Mouse (Mus musculus) frontal cortex, adult 2 months (tissue): ENCODE measurements at regions not wholly inside any gene's neighbourhood (a gene's known extent, or its start where the extent isn't known, plus 50 kb on each side); places are given as distances from the start of the nearest gene placed in this dataset.
A peak's percentile ranks its signal among the peaks of the same experiment; 100 is the strongest.
"Not testable (repeated sequence)": the region's sequence is repeated elsewhere in the genome, so short reads cannot be mapped to it uniquely, and the experiment has no call there.

Experiments
- DNase-seq, 2 experiments: peaks; one replicate each; pipeline ENCODE4 v3.0.0; 2022; ENCODE audit warnings: low spot score in 1 of 2; ENCODE audit errors: extremely low spot score in 1 of 2

DNA sequence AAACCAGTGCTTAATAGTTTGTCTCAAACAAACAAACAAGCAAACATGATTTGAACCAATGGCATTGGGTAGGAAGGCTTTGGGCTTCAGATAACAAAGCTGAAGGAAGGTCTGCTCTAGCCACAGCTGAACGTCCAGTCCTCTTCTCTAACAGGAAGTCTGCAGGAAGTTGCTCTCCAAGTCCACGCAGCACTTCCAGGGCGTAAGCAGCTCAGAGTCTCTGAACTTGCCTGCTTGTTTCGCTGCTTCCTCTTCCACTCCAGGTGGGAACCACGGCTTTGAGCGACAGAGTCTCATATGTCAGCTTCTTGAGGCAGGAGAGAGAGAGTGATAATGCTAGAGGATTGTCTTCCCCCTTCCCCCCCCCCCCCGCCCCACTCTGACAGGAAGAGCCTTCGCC is 123.6 kb downstream of the Tnfrsf21 start:
- DNase-seq = no peak

DNA sequence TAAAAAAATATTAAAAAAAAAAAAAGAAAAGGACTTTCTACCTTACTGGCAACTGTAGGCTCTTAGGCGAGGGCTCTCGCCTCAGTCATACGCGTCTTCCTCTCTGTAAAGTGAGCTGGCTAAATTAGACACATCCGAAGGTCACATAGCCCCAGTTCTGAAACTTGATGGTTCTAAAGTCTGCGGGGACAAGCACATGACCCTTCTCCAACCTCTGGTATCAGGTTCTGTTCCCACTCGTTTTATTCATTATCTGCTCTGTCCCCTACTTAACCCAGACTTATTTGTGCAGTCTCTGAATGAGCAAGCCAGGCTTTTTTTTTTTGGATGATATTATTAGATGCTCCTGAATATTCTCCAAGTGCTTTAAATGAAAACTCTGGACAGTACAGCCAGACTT is 125.4 kb downstream of the Tnfrsf21 start:
- no peak for DNase-seq

DNA sequence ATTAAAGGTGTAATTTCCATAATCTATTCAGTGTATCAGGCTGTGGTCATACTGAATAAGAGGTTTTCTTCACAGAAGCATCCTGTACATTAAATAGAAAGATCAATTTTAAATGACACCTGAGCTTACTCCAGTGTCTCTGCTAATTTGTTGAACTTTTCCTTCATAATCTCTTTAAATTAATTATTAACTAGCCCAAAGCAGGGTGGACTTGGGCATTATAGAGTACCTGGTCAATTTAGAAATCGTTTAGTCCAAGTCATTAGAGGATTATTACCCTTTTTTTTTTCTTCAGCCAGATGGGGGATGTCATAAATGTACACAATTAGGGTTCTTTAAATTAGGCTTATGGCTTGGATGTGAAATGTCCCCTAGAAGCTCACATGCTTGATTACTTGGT is 124.4 kb upstream of the Adgrf1 start:
- DNase-seq = no peak

DNA sequence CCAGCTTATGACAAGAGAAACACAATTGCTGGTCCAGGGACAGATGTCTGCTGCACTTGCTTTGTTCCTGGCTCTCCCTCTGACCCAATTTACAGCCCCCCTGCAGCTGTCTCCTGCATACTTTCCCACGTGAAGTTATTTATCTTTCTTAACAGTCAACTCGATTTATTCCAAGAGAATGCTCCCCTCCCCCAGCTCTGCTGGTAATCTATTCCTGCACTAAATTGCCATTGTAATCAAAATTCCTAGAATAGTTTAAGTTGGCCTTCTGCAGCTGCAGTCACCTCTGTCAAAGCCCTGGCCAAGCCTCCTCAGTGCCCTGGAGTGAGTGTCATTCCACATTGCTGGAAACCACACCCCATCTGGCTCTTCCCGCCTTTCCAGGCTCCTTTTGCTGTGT is 122.2 kb upstream of the Adgrf1 start:
- DNase-seq = no peak

DNA sequence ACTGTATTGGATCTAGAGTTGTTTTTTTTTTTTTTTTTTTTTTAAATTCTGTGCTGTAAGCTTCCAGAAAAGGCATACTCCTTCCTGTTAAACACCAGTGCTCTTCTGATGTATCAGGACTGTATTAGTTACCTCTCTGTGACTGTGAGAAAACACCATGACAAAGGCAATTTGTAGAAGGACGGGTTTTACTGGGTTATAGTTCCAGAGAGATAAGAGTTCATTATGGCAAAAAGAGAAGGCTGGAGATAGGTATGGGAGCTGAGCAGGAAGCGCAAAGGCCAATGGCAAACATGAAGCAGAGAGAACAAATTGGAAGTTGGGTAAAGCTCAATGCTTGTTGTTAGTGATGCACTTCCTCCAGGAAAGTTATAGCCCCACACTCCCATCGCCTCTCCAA is 117.5 kb upstream of the Adgrf1 start:
- DNase-seq = no peak

DNA sequence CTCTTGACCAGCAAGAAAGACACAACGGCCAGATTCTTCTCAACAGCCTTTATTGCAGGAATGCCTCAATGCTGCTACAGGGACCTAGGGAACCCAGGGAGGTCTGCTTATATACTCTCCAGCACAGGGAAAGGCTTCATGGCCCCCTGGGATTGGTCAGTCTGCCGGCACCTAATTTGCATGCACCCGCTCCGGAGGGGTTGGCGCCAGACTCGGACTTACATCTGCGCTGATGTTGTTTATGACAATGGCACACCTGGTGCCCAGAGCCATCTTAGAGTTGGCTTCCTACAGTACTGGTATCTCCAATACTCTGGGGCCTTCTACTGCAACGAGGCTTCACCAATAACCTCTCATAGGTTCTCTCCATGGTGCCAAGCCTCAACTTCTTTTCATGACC is 114.9 kb upstream of the Adgrf1 start:
- not testable (repeated sequence) for DNase-seq

DNA sequence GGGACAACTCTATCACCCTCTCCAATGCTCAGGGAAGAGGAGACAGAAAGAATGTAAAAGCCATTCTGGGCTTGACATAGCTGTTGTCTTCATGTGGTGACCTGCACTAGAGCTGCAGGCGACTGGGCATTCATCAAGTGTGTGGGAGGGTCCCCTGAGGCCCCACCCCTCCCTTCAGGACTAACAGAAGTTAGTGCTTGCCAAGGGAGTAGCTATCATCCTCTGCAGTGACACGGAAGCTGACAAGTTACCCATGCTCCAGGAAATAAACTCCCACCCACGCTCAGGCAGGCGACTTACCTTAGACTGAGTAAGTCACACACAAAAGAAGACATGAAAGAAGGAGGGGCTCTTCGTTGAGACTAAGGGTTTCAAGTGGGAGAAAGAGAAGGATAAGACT is 114.0 kb upstream of the Adgrf1 start:
- no peak for DNase-seq

DNA sequence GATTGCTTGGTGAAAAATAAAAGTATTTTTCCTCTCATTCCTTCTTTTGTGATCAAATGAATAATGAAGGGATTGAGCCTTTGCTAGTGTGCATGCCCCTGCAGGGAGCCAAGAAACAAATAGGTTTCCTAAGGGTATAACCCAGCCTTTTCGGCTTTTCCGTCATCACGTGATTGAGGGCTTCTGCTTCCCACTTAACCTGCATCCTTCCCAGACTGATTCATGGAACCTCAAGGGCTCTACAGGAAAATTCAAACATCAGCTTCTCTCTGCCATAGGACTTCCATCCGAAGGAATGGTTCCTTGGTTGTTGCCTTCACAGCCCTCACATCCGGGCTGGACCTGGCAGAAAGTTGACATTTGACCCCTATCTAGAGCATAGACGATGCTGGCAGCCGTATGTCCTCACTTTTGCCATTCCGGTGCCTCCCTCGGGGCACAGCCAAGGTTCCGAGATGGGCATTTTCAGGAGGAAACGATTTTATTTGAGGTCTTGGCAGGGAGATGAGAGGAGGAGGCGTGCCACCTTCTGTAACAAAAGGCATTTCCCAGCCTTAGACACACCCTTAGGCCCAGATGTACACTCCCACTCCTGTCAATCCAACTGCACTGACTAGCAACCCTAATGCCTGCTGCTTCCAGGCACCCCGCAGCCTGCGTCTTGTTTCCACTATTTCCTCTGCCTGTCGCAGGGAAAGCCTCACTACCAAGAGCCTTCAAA is 112.2 kb upstream of the Adgrf1 start:
- DNase-seq = peak; percentile 20 to 65

DNA sequence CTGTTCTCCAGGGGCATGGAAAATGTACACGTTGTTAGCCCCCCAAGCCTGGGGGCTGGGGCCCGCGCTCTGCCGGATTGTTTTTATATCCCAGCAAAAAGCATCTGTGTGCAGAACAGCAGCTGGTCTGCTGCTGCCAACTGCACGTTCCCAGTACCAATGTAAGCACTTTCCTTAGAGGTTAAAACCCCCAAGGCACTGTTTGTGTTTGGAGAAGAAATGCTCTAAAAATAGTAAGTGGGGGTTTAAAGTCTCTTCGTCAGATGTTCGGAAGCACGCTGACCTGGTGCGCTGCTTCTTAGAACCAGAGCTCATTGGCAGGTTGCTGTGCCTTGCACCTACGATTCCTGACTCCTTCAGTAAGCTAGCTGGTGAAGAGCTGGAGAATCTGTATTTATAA is 111.4 kb upstream of the Adgrf1 start:
- DNase-seq = no peak

DNA sequence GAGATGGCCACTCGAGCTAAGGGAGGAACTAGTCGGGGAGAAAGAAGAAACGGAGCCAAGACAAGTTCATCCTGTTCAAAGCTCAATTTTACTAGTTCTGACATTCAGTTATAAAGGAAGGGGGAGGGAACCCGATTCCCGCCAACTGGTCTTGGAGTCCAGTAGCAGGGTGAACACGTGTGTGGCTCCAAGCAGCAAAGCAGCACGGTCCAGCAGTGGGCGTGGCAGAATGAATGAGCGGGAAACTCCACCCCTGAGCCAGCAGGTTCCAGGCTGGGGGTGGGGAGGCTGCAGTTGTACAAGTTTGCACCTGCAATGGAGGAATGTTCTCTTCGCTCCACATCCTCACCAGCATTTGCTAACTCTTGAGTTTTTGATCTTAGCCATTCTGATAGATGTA is 108.8 kb upstream of the Adgrf1 start:
- not testable (repeated sequence) for DNase-seq

DNA sequence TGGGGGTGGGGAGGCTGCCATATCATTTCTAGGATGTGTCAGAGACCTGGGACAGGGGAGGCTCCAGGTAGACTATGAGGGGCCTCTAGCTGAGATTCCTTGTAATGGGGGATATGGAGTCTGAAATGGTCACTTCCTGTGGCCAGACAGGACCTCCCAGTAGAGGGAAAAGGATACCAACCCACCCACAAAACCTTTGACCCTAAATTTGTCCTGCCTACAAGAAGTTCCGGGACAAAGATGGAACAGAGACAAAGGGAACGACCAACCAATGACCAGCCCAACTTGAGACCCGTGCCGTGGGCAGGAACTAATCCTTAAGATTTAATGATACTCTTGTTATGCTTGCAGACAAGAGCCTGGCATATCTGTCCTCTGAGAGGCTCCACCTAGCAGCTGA is 107.0 kb upstream of the Adgrf1 start:
- DNase-seq = no peak

DNA sequence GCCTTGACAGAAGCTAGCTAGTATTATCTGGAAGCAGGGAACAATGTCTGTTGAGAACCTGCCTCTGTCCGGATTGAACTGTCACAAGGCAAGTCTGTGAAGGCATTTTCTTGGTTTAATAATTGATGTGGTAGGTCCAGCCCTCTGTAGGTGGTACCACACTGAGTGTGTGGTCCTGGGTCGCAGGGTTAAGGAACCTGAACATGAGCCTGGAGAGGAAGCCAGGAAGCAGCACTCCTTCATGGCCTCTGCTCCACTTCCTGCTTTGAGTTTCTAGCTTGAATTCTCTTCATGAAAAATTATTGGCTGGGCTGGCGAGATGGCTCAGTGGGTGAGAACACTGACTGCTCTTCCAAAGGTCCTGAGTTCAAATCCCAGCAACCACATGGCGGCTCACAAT is 104.0 kb upstream of the Adgrf1 start:
- DNase-seq = no peak

DNA sequence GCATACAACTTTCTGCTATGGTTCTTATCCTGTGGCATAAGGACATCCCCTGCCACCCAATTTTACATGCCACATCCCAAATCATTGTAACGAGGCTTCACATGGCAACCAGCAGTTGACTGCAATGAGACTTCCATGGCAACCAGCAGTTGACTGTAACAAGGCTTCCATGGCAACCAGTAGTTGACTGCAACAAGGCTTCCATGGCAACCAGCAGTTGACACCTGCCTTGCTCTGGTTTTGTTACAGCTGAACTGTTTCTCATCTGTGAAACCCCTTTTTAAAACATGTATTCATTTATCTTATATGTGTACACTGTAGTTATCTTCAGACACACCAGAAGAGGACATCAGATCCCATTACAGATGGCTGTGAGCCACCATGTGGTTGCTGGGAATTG is 100.7 kb upstream of the Adgrf1 start:
- DNase-seq = no peak

DNA sequence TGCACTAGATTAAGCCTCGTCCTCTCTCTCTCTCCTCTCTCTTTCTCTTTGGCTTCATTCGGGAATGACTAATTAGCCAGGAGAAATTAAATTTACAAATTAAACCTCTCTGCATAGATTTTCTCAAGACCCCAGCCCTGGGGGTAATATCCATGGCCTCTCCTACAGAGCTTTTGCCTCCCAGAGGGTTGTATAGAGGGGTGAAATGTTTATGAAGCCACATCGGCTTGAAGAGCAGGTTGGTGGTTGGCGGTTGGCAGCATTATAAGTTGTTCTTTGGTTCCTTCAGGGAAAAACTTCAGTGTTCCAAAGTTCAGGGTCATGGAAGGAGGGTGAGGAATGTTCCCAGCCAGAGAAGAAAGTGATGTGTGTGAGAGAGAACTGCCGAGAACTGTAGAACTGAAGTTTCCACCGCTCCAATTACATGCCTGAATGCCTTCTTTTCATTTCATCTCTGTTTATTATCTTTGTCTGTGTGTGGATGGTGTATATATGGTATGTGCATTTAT is 97.4 kb upstream of the Adgrf1 start:
- no peak for DNase-seq

DNA sequence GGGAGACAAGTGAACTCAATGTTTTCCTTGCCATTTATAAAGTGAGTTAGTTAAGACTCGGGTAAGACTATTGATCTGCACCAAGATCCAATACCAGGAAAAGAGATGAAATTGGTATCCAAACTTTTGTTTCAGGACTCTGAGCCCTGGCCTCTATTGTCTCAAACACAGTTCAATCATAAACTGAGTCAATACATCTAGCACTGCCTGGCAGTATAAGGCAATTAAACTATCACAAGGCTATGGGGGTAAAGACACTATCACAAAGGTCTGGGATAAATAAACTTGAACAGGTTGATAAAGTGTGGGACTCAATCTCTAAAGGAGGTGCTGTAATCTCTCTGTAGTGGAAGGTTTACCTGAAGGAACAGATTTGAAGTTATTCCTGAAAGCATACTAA is 95.3 kb upstream of the Adgrf1 start:
- DNase-seq = no peak

DNA sequence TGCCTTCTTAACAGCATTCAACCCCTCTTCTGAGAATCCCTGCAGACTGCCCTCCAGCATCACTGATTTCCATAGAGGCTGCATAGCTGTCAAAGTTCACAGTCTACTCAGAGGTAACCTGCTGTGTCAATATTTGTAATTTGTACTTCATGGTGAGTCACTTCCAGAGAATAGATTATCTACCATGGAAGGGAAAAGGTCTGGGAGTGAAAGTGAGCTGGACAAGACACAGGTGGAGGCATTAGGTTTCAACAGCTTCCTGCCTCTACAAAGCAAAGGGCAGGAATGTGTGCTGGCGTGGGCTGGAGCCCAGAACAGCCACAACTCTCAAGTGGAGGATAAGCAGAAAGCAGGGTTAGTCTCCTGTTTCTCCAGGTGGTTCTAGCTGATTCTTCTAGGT is 92.9 kb upstream of the Adgrf1 start:
- no peak for DNase-seq

DNA sequence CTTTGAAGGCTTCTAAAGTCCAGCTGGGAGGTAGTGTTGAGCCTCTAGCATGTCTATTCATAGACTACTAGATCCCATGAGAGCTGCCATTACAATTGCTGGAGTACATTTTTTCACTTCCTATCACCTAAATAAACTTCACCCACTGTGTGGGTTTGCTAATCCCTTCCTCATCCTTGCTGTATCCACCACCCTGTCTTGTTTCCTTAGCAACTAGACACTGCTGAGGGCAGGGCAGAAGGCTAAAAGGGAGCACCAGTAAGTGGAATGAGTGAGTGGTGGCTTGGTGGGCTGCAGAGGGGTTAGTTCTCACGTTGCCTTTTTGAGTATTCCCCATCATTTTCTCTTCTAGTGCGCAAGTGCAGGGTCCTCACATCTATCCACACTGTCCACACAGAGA is 80.1 kb upstream of the Adgrf1 start:
- DNase-seq = no peak

DNA sequence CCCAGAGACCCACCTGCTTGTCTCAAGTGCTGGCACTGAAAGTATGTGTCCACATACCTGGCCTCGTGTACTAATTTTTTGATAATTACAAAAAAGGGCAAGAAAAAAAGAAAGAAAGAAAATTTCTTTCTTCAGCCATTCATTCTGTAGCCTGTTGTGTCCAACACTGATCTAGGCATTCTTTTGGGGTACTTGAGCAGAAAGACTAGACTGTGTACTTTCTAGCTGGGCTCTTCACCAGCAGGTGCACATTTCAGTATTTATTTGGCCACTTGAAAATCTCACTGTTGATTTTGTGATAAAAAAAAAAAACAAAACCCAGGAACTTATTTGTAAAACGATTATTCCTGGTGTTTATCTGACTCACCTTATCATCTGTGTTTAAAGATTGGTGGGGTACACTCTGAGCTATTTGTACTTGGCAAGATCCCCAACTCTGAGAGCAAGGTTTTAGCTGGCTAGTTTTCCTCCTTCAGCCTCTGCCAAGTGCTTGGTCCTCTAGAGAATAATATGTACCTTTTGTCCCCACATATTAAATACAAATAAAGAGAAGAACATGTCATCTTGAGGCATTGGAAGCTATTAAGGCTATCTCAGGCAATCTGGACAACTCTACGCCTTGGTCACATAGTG is 79.2 kb upstream of the Adgrf1 start:
- no peak for DNase-seq

DNA sequence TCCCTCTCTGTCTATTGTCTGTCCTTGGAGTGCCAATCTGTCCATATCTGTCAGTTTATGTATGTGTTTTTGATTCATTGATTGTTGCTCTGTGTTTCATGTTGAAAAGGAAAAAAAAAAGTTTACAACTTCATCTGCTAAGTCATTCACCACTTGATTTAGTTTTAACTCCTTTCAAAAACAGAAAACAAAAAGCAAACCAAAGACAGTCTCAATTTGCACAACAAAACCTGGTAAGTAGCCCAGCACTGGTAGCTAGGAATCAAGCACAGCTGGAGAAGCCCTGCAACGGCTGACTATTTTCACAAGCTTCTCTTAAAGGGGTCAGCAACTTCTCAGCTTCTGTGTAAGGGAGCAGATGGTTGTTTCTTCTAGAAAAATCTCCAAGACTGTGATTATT is 72.9 kb upstream of the Adgrf1 start:
- DNase-seq = no peak

DNA sequence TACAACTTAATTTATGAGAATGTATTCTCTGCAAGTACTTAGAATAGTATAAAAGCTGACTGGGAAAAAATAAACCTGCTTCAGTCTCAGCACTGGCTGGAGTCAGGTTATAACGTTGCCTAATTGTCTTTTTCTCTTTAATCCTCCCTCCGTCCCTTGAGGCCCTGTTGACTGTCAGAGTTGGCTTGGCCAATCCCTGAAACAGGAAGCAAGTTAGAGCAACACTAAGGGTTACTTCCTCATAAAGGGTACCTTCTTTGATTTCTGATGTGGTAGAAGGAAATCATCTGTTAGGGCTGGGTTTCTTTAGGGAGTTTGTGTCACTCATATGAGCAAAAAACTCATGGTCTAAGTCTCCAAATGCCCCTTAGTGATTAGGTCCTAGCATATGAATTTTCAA is 69.3 kb upstream of the Adgrf1 start:
- DNase-seq = no peak

DNA sequence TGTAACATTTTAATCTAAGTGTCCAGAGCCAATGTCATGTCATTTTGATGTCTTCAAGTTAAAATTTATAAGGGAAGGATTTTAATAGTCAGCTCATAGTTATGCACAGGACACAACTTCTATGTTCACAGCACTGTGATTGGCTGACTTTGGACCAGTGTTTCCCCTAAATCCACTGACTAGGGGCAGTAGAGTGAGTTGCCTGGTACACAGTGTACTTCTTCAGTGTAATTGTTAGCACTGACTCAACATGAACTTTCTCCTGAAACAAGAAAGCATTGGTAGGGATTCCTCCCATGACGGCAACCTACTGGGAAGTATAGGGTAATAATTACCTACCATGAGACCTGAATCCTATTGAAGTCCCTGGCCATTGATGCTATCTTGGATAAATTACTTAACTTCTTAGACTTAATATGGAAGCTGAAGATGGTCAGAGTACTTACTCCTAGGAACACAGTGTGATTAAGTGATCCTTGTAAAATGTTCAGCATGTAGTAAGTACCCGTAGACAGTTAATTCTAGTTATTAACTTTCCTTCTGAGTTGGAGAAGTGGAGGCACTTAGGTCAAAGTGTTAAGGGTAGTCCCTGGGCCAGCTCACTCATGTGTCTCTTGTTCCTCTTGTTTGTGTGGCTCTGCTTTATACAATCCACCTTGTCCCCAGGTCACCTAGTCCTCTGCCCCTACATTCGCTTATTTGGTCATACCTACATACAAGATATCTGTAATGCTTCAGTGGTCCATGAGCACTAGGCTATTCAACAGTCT is 63.2 kb upstream of the Adgrf1 start:
- DNase-seq = no peak

DNA sequence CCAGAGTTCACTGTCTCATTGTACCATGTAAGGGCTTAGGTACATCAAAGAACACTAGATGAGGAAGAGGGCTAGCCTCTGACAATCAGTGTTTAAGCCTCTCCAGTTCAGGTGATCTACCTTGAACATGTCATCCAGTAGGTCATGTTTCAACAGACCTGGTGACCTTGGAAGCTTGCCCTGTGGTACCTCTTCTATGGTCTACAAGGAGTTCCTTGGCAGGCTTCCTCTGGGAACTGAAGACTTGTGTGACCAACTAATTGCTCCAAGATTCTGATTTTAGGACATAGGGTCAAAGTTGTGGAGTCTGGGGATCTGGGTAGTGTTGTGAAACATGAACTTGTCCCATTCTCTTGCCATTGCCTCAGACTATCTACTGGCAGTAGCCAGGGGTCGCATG is 60.4 kb upstream of the Adgrf1 start:
- DNase-seq = no peak
